Mouse (Mus musculus): ENCODE results near the gene Defb47.

Defb47 gene

DNA sequence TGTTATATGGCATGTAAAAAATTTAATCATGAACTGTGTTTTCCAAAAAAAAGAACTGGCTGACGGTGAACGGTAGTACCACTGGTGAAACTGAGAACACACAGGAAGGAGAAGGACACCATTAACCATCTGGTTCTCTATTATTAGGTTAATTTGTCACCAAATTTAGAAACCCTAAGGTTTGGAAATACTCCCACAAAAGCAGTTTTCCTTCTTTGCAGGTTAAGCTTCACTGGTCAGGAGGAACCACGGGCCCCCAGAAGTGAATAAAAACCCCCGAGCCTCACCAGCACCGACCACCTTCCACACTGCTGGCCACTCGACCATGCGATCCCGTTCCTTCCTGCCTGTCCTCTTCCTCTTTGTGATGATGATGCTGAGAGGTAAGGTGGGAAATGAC is at the start of gene Defb47:
Gene Defb47 (plus strand): TSS at position 301 of the 400 bp plus-strand sequence.
- DNase-seq (ENCODE audit: low spot score): no peak

DNA sequence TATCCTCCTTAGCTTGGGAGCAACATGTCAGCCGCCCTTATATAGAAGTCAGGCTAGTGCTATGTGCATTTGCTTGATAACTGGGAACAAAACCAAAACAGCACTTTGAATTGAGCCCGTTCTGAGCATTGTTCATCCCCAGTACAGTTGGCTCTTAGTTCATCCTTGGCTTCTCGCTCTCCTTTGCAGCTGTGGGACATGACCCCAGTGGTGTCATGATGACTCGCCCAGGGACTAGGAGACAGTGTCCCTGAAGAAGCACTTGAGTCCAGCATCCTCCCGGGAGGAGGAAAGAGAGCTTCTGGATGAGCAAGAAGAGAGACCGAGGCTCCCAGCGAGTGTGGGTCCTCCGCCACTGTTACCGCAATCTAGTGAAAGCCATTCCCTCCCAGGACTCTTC is 41.8 kb upstream of the Defb47 start:
- DNase-seq (ENCODE audit: low spot score): no peak

DNA sequence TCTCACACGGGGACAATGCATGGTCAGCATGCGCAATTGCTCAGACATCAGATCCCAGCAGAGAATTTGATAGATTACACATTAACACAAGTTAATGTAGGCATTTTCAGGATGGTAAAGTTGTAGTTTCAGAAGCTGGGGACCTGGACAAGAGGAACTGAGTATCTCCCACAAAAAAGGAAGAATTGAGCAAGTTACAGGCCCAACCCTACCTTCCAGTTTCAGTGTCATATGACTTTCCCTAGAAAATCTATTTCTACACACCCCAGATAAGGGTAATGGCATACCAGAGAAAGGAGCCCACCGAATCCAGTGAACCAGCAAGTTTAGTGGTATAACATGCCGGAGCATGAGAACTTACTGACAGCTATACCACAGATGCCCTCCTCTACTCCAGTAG is 34.2 kb upstream of the Defb47 start:
- no peak for DNase-seq (ENCODE audit: low spot score)

GRCm38 (mm10) chr14:62965342-62965741 is 32.5 kb upstream of the Defb47 start:
- no peak for DNase-seq (ENCODE audit: low spot score)

- no peak for DNase-seq (ENCODE audit: low spot score)
Observed at GRCm38 (mm10) chr14:62965811-62966520, 31.9 kb upstream of the Defb47 start.

GRCm38 (mm10) chr14:62975046-62975445 is 22.8 kb upstream of the Defb47 start:
- DNase-seq (ENCODE audit: low spot score): peak; percentile 37

- no peak for DNase-seq (ENCODE audit: low spot score)
Observed at GRCm38 (mm10) chr14:62979815-62980214, 18.1 kb upstream of the Defb47 start.

GRCm38 (mm10) chr14:62984410-62984809 is 13.5 kb upstream of the Defb47 start, which contains the start of gene Defb48:
TSS of gene Defb48 (minus strand) at chr14:62984510.
- DNase-seq (ENCODE audit: low spot score): no peak

DNA sequence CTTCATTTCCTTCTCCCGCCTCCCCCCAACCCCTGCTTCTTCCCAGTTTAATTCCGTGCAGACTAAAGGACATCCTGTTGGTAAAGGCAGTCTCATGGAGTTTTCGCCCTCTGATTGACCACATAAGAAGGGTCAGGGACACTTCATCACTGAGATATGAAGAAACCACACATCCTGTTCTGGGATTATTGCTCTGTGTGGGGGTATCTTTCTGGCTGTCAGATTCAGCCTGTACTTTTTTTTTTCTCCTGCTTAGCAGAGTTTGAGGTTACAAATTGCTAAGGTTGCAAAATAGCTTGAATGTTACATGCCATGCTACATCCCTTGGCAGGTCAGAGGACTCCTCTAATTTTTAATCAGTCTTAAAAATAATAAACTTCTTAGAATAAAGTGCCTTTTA is 6.6 kb upstream of the Defb47 start:
- no peak for DNase-seq (ENCODE audit: low spot score)

DNA sequence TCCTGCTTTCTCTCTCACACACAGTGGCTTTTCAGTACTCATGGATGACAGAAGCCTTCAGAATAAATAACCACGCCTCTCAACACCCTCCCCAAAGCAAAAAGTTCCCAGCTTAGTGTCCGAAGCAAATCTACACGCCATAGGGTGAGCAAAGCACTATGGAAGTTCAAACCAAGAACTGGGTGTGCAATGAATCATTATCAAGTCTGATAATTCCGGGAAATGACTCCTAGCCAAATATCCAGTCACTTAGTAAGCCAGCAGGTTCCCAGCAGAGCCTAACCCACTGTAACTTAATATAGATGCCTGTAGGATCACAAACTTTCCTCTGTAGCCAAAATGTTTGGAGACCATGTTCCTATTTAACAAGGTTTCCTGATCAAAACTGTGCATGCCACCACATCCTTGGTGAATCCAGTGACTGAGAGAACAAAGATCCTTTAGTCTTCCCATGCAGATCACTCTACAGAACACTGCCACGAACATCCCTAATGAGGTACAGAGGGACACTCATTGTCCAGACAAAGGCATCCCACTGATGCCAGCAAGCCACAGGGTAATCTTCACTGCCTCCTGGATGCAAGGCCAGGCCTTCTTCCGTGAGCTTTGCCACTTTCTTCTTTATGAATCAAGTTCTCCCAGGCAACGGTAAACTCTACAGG is 5.9 kb upstream of the Defb47 start:
- no peak for DNase-seq (ENCODE audit: low spot score)

- DNase-seq (ENCODE audit: low spot score): no peak
Observed at GRCm38 (mm10) chr14:62998977-62999376, 1.1 kb downstream of the Defb47 start.

GRCm38 (mm10) chr14:63002588-63002987 is 4.7 kb downstream of the Defb47 start:
- no peak for DNase-seq (ENCODE audit: low spot score)

DNA sequence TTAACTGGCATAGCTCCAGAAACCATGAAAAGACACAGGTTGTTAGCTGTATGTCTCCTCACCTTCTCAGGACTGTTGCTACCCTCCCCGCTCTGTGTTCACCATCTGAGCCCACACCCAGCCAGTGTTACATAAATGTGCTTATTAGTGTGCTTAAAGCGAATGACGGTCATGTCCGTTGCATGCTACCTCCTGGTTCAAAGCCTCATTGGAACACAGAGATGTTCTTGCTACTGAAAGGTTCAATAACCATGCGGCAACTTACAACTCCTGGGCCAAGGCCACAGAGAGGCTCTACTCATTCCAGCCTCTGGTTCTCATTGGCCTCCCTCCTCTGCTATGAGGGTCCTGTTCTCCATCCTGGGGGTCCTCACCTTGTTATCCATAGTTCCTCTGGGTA is 13.6 kb downstream of the Defb47 start, which contains the start of gene Defb43:
Gene Defb43 (plus strand): TSS at position 301 of the 400 bp plus-strand sequence.
- no peak for DNase-seq (ENCODE audit: low spot score)

GRCm38 (mm10) chr14:63013082-63013481 is 15.2 kb downstream of the Defb47 start:
- no peak for DNase-seq (ENCODE audit: low spot score)

DNA sequence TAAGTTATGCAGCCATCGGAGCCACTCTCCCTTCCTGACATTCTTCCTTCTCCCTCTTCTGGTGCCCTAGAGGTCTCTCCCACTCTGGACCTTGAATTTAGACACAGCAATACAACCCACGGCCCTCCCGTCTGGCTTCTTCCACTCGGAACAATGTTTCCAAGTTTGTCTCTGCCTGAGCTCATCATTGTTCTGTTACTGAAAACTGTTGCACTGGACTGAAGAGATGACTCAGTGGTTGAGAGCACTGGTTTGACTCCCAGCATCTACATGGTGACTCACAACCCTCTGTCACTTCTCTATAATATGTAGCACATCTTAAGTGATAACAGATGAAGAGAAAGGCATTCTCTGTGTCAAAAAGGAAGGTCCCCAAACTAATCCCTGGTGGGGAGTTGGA is 16.8 kb downstream of the Defb47 start:
- DNase-seq (ENCODE audit: low spot score): no peak

GRCm38 (mm10) chr14:63020524-63021156 is 22.8 kb downstream of the Defb47 start:
- no peak for DNase-seq (ENCODE audit: low spot score)

- DNase-seq (ENCODE audit: low spot score): no peak
Observed at GRCm38 (mm10) chr14:63046691-63047090, 48.8 kb downstream of the Defb47 start, which contains the start of gene Defb42. TSS of gene Defb42 (plus strand) at chr14:63046991.

DNA sequence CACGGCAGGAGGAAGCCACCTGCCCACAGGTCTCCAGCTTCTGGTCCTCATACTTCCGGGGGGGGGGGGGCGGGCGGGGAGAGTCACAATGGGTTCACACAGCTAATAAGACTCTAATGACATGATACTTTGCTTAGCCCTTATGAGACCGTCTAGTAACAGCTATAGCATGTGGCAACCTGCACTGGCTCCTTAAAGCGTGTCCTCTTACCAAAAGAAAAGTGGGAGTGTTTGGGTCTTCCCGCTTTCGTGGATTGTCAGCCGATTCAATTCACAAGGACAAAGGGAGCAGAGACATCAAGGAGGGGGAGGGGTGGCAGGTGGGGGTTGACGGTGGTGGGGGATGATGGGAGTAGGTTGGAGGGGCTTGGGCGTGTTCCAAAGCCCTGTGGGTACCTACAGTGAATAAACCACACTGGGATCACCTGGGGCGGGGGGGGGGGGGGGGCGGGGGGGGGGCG is 52.1 kb downstream of the Defb47 start, which contains the start of gene Defb30:
Gene Defb30 (minus strand): TSS at position 51 of the 461 bp plus-strand sequence.
- DNase-seq (ENCODE audit: low spot score): no peak

Data from urinary bladder, postnatal 10 days (tissue).